ENCODE assay signal across 34 mouse cellular contexts in the genomic region with DNA sequence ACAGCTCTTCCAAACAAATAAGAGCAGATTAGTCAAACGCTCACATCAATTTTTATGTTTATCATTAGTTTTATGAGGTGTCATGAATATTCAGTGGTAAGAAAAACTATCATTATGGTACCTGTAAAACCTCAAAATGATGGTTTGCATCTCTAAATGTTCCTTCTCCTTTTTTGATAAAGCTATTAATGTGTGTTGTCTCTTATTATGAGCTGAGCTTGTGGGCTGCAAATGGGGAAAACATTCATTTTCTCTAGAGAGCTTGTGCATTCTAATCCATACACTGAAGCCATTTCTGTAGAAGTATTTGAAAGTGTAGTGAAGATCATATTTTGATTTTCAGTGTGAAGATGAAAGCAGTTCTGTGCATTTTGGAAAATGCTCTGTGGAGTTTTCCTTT.
"Had no signal": no experiment of that assay in that cellular context is flagged by ENCODE, and none has a peak within 500 bp of the region (broad histone marks: within the 10 kb centered on the region; RNA-seq: fewer than 3 reads in every experiment).

No protein-coding gene starts in this region.

- DNase-seq: heart, adult 2 months; heart, postnatal 10 days; heart, postnatal 14 days; heart, postnatal 36 days; heart, postnatal 4 days; kidney, adult 11 months; kidney, adult 18-20 months; kidney, adult 2 months; kidney, adult 8-10 months; kidney, adult 9 months; kidney, postnatal 10 days; kidney, postnatal 14 days; kidney, postnatal 25 days; kidney, postnatal 36 days; kidney, postnatal 4 days; layer of hippocampus, adult 9-11 months had no signal

- H3K4me3 ChIP-seq: heart, adult 2 months; heart, embryonic 10.5 days; heart, embryonic 12.5 days; heart, embryonic 13.5 days; heart, embryonic 15.5 days; hindbrain, embryonic 10.5 days; hindbrain, embryonic 12.5 days; hindbrain, embryonic 13.5 days; hindbrain, embryonic 15.5 days; intestine, embryonic 15.5 days; kidney, embryonic 15.5 days; layer of hippocampus, adult 2 months had no signal

- H3K27me3 ChIP-seq: heart, embryonic 12.5 days; heart, embryonic 13.5 days; heart, embryonic 15.5 days; hindbrain, embryonic 12.5 days; hindbrain, embryonic 13.5 days; hindbrain, embryonic 15.5 days; intestine, embryonic 15.5 days; kidney, embryonic 15.5 days had no signal

- H3K36me3 ChIP-seq: heart, embryonic 10.5 days; heart, embryonic 12.5 days; heart, embryonic 13.5 days; heart, embryonic 15.5 days; hindbrain, embryonic 10.5 days; hindbrain, embryonic 12.5 days; hindbrain, embryonic 13.5 days; hindbrain, embryonic 15.5 days; intestine, embryonic 15.5 days; kidney, embryonic 15.5 days had no signal

- H3K9me3 ChIP-seq: heart, embryonic 10.5 days; heart, embryonic 12.5 days; heart, embryonic 13.5 days; heart, embryonic 15.5 days; hindbrain, embryonic 10.5 days; hindbrain, embryonic 12.5 days; hindbrain, embryonic 13.5 days; hindbrain, embryonic 15.5 days; intestine, embryonic 15.5 days; kidney, embryonic 15.5 days had no signal

- H3K4me1 ChIP-seq: heart, embryonic 10.5 days; heart, embryonic 12.5 days; heart, embryonic 13.5 days; heart, embryonic 15.5 days; hindbrain, embryonic 10.5 days; hindbrain, embryonic 12.5 days; hindbrain, embryonic 13.5 days; hindbrain, embryonic 15.5 days; intestine, embryonic 15.5 days; kidney, embryonic 15.5 days had no signal

- ATAC-seq: hindbrain, embryonic 16.5 days; hindbrain, postnatal 0 days; inflammation-experienced regulatory T-cells, adult 6 months; intestine, postnatal 0 days had no signal

- H3K4me2 ChIP-seq: heart, embryonic 11.5 days; heart, embryonic 12.5 days; heart, embryonic 13.5 days; heart, embryonic 15.5 days; hindbrain, embryonic 12.5 days; hindbrain, embryonic 13.5 days; hindbrain, embryonic 14.5 days; hindbrain, embryonic 15.5 days; intestine, embryonic 15.5 days; kidney, embryonic 15.5 days had no signal

- H3K9ac ChIP-seq: heart, embryonic 12.5 days; heart, embryonic 13.5 days; heart, embryonic 15.5 days; hindbrain, embryonic 12.5 days; hindbrain, embryonic 13.5 days; hindbrain, embryonic 14.5 days; hindbrain, embryonic 15.5 days; intestine, embryonic 15.5 days; kidney, embryonic 15.5 days had no signal

- H3K27ac ChIP-seq: heart, adult 2 months; heart, embryonic 10.5 days; heart, embryonic 13.5 days; heart, embryonic 15.5 days; hindbrain, embryonic 10.5 days; hindbrain, embryonic 12.5 days; hindbrain, embryonic 13.5 days; hindbrain, embryonic 14.5 days; hindbrain, embryonic 15.5 days; hindbrain, postnatal 0 days; intestine, embryonic 15.5 days; kidney, embryonic 15.5 days; kidney, postnatal 0 days; layer of hippocampus, adult 2 months had no signal
